Mouse (Mus musculus): ENCODE results near the gene Nek7. TPM values are rescaled to one million over a fixed set of nuclear protein-coding genes. Genes with fewer than 3 reads are reported as not detected.
A peak's percentile ranks its signal among the peaks of the same experiment; 100 is the strongest.

The Nek7 gene
- polyA plus RNA-seq (2014; fragmentation: Nextera tagmentation; extraction: Ambion mirVana), result 12.9 and 13.6 TPM in 2 replicates

DNA sequence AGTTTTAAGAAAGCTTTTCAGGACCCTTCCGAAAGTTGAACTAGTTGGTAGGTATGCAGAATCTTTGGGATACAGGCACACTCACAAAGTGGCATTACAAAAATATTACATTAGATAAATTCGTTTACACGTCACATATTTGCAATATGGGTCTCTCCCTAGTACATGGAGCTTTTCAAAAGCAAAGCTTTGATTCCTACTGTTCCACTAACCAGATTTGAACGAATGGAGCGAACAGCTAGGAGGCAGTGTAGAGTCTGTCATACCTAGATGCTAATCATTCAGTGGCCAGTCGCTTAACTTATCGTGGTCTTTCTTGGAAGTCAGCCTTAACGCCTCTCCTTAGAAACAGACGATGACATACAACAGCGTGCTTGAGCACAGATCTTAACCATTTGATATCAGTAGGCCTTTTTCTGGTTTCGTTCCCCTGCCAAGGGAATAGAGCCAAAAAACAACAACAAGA is at the start of gene Nek7:
Nek7 (minus strand) TSS at position 146 of the 466 bp plus-strand sequence.
- ATAC-seq (no peak), DNase-seq (ENCODE audit: low spot score) (peak; percentile 77)
- WGBS, result 2% methylated on average over 11 of the region's 11 CpGs

DNA sequence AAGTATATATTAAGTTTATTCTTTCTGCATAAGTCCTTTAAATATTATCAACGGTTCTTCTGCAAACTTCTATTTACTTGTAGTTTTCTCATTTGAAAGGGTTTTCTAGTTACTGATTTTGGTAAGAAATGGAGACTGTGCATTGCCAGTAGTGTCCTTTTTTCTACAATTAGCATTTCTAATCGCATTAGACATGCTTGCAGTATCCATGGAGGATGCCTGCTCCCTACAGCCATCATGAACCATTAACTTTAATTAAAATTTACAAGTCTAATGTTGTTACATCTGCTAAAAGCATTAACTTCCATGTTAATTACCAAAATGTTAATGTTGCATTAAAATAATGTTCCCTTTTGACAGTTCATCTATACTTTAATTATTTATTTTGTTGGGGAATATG is 42.4 kb upstream of the Nek7 start:
- H3K36me3 ChIP-seq (ENCODE audit: control insufficient read depth, insufficient read depth, low read length), result no peaks in the 10 kb centered on the region
- ATAC-seq, result no peak

More for the DNA sequence above, at the start of gene Nek7:
- peak within 1 kb of the TSS; percentile 79 for H3K4me2 ChIP-seq (ENCODE audit: low read length)
- H3K9me3 ChIP-seq (replicated peaks; ENCODE audit: control insufficient read depth, low read length), result no peaks in the 10 kb centered on the region
- no peaks in the 10 kb centered on the region for H3K36me3 ChIP-seq (ENCODE audit: control insufficient read depth, insufficient read depth, low read length)
- peaks cover 4% of the 10 kb centered on the region; the same call in 1 of the 2 replicates for H3K4me1 ChIP-seq (ENCODE audit: control insufficient read depth, insufficient read depth, low read length)
- H3K27me3 ChIP-seq (replicated peaks; ENCODE audit: control insufficient read depth, insufficient read depth, low read length), result no peaks in the 10 kb centered on the region
- peak within 1 kb of the TSS; percentile 84 for H3K27ac ChIP-seq (ENCODE audit: low read depth, low read length)
- H3K9ac ChIP-seq (ENCODE audit: low read length), result peak within 1 kb of the TSS; percentile 72
- H3K4me3 ChIP-seq (ENCODE audit: low read depth, low read length), result peak within 1 kb of the TSS; percentile 95

DNA sequence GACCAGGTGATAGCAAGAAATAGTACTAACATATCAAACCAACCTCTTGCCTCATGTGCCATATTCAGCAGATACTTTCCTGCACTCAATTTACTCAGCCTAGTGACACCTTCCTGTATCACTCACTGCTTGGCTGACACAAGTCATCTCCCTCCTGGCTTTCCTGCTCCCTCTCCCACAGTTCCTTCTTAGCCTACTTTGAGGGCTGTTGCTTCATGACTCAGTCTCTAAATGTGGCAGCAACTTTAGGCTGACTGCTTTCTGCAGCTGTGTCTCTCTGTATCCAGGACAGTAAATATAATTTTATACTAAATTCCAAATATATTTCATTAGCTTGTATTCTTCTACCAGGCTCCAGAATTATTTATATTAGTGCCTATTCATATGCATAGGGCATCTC is 34.3 kb upstream of the Nek7 start:
- Histone ChIP-seq H3K27me3 (replicated peaks; ENCODE audit: control insufficient read depth, insufficient read depth, low read length) (no peaks in the 10 kb centered on the region), H3K9ac (ENCODE audit: low read length) (no peak overlapping the region), H3K27ac (ENCODE audit: low read depth, low read length) (no peak overlapping the region), H3K9me3 (replicated peaks; ENCODE audit: control insufficient read depth, low read length) (no peaks in the 10 kb centered on the region), H3K4me2 (ENCODE audit: low read length) (no peak overlapping the region), H3K4me1 (ENCODE audit: control insufficient read depth, insufficient read depth, low read length) (no peaks in the 10 kb centered on the region), H3K36me3 (ENCODE audit: control insufficient read depth, insufficient read depth, low read length) (no peaks in the 10 kb centered on the region), H3K4me3 (ENCODE audit: low read depth, low read length) (no peak overlapping the region)
- ATAC-seq (no peak), DNase-seq (ENCODE audit: low spot score) (no peak)

More for the DNA sequence above, 42.4 kb upstream of the Nek7 start:
- Histone ChIP-seq H3K4me3 (ENCODE audit: low read depth, low read length) (no peak overlapping the region), H3K9ac (ENCODE audit: low read length) (no peak overlapping the region), H3K4me2 (ENCODE audit: low read length) (no peak overlapping the region), H3K27me3 (replicated peaks; ENCODE audit: control insufficient read depth, insufficient read depth, low read length) (no peaks in the 10 kb centered on the region), H3K27ac (ENCODE audit: low read depth, low read length) (no peak overlapping the region), H3K9me3 (replicated peaks; ENCODE audit: control insufficient read depth, low read length) (no peaks in the 10 kb centered on the region), H3K4me1 (ENCODE audit: control insufficient read depth, insufficient read depth, low read length) (no peaks in the 10 kb centered on the region)
- DNase-seq (ENCODE audit: low spot score), result no peak
- 87% methylated on average over 2 of the region's 2 CpGs for WGBS

DNA sequence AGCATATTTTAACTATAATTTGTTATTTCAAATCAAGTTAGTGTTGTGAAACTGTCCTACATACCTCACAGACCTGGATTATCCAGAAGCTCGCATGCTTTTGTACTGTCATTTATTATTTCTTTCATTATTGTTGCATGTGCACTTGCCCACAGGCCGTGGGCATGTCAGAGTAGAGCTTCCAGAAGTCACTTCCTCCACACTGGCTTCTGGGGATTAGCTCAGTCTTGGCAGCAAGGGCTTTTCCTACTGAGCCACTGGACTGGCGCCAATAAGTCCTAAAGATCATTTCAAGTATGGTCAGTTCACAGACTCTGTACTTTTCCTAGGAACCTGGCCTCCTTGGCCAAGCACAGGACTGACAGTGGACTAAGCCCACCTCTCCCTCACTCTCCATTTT is 25.1 kb upstream of the Nek7 start:
- Histone ChIP-seq H3K27ac (ENCODE audit: low read depth, low read length) (no peak overlapping the region), H3K4me1 (ENCODE audit: control insufficient read depth, insufficient read depth, low read length) (no peaks in the 10 kb centered on the region), H3K9me3 (replicated peaks; ENCODE audit: control insufficient read depth, low read length) (no peaks in the 10 kb centered on the region), H3K27me3 (replicated peaks; ENCODE audit: control insufficient read depth, insufficient read depth, low read length) (no peaks in the 10 kb centered on the region), H3K4me2 (ENCODE audit: low read length) (no peak overlapping the region), H3K36me3 (ENCODE audit: control insufficient read depth, insufficient read depth, low read length) (no peaks in the 10 kb centered on the region), H3K9ac (ENCODE audit: low read length) (no peak overlapping the region), H3K4me3 (ENCODE audit: low read depth, low read length) (no peak overlapping the region)
- ATAC-seq (no peak), DNase-seq (ENCODE audit: low spot score) (no peak)
- 73% methylated on average over 3 of the region's 3 CpGs for whole genome bisulfite sequencing

DNA sequence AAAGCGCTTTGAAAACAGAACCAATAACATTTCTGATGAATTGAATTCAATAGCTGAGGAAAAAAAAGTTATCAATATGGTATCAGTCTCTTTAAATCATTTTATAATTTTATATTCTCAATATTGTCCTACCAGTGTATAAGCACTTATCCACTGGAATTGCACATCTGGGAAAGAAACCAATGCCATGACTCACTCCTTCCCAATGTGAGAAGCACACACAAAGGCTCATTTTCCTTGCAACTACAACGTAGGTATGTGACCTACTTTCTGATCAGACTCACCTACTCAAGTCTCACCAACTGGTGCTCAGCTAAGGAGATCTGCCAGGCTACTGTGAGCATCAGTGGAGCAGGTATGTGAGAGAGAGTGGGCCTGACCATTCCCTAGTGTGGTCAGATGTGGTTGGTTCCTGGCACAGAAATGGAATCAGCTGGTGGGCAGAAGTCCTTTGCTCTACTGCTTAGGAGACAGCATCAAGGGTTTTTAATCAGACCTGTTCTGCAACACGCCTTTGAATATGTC is 23.4 kb upstream of the Nek7 start:
- 84% methylated on average over 3 of the region's 3 CpGs for WGBS
- no peaks in the 10 kb centered on the region for H3K36me3 ChIP-seq (ENCODE audit: control insufficient read depth, insufficient read depth, low read length)
- no peak overlapping the region for H3K27ac ChIP-seq (ENCODE audit: low read depth, low read length)
- no peak overlapping the region for H3K4me3 ChIP-seq (ENCODE audit: low read depth, low read length)
- H3K4me1 ChIP-seq (ENCODE audit: control insufficient read depth, insufficient read depth, low read length), result no peaks in the 10 kb centered on the region
- DNase-seq (ENCODE audit: low spot score) (no peak), ATAC-seq (no peak)
- no peak overlapping the region for H3K4me2 ChIP-seq (ENCODE audit: low read length)
- no peak overlapping the region for H3K9ac ChIP-seq (ENCODE audit: low read length)
- no peaks in the 10 kb centered on the region for H3K9me3 ChIP-seq (replicated peaks; ENCODE audit: control insufficient read depth, low read length)
- no peaks in the 10 kb centered on the region for H3K27me3 ChIP-seq (replicated peaks; ENCODE audit: control insufficient read depth, insufficient read depth, low read length)

DNA sequence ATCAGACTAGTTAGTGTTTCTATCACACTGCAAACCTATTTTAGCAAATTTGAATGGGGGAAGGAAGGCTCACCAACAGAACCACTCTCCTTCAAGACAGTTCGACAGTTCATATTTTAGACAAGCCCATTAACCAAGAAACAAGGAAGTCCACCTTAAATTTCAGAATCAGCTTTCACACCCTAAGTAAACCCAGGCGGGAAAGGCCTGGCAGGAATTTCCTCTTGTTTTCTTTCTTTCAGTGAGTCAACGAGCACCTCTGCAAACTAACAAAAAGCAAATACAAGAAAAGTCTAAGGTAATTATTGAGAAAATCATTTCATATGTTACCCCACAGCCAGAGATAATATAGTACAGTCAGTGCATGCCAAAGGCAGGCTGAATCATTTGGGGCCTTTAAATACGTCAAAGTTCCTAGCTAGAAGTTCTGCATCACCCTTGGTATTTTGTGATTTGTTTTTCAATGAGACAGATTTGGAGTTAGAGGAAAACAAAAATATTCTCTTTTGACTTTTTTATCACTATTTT is 21.1 kb upstream of the Nek7 start:
- H3K27ac ChIP-seq (ENCODE audit: low read depth, low read length), result no peak overlapping the region
- H3K4me1 ChIP-seq (ENCODE audit: control insufficient read depth, insufficient read depth, low read length), result no peaks in the 10 kb centered on the region
- ATAC-seq (no peak), DNase-seq (ENCODE audit: low spot score) (no peak)
- no peak overlapping the region for H3K9ac ChIP-seq (ENCODE audit: low read length)
- H3K36me3 ChIP-seq (ENCODE audit: control insufficient read depth, insufficient read depth, low read length), result no peaks in the 10 kb centered on the region
- no peak overlapping the region for H3K4me3 ChIP-seq (ENCODE audit: low read depth, low read length)
- 79% methylated on average over 4 of the region's 4 CpGs for WGBS
- no peak overlapping the region for H3K4me2 ChIP-seq (ENCODE audit: low read length)
- no peaks in the 10 kb centered on the region for H3K9me3 ChIP-seq (replicated peaks; ENCODE audit: control insufficient read depth, low read length)
- H3K27me3 ChIP-seq (replicated peaks; ENCODE audit: control insufficient read depth, insufficient read depth, low read length), result no peaks in the 10 kb centered on the region

DNA sequence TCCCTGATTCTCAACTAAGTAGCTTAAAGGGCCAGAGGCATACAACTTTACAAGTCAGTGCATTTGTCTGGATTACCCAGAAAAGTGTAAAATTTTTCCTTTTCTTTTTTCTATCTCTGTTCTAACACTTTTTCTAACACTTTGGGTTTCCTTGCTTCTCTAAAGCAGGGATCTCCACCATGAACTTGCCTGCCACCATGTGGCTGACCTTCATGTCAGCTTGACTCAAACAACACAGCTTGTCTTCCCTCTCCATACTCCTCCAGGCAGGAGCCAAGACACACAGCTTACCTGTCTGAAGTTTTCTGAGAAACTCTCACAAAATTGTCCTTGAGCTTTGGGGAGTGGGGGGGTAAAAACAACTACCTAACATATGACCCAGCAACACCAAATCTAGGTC is 17.9 kb upstream of the Nek7 start:
- Histone ChIP-seq H3K27me3 (replicated peaks; ENCODE audit: control insufficient read depth, insufficient read depth, low read length) (no peaks in the 10 kb centered on the region), H3K27ac (ENCODE audit: low read depth, low read length) (no peak overlapping the region), H3K9ac (ENCODE audit: low read length) (no peak overlapping the region), H3K4me1 (ENCODE audit: control insufficient read depth, insufficient read depth, low read length) (no peaks in the 10 kb centered on the region), H3K36me3 (ENCODE audit: control insufficient read depth, insufficient read depth, low read length) (no peaks in the 10 kb centered on the region), H3K9me3 (replicated peaks; ENCODE audit: control insufficient read depth, low read length) (no peaks in the 10 kb centered on the region), H3K4me3 (ENCODE audit: low read depth, low read length) (no peak overlapping the region), H3K4me2 (ENCODE audit: low read length) (no peak overlapping the region)
- ATAC-seq (no peak), DNase-seq (ENCODE audit: low spot score) (no peak)

DNA sequence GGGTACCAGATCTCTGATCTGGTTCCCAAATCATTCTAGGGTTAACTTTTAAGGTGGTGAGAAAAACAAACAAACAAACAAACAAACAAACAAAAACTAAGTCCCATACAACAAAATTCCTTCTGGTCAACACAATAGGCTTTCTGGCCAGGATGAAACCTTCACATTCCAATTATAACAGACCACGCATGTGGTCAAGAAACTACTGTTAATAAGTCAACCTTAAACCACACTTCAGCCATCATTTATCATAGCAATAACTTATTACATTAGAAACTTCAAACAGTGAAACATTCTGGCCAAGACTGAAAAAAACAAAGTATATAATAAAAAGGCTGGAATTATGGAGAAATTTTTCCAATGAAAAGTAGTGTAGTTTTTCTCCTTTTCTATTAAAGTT is 14.6 kb upstream of the Nek7 start:
- WGBS, result 92% methylated on average over 1 of the region's 1 CpGs
- no peak overlapping the region for H3K4me2 ChIP-seq (ENCODE audit: low read length)
- no peaks in the 10 kb centered on the region for H3K4me1 ChIP-seq (ENCODE audit: control insufficient read depth, insufficient read depth, low read length)
- no peak for ATAC-seq
- no peak for DNase-seq (ENCODE audit: low spot score)
- H3K27me3 ChIP-seq (replicated peaks; ENCODE audit: control insufficient read depth, insufficient read depth, low read length), result no peaks in the 10 kb centered on the region
- H3K9ac ChIP-seq (ENCODE audit: low read length), result no peak overlapping the region
- H3K9me3 ChIP-seq (replicated peaks; ENCODE audit: control insufficient read depth, low read length), result no peaks in the 10 kb centered on the region
- H3K36me3 ChIP-seq (ENCODE audit: control insufficient read depth, insufficient read depth, low read length), result no peaks in the 10 kb centered on the region
- H3K4me3 ChIP-seq (ENCODE audit: low read depth, low read length), result no peak overlapping the region
- H3K27ac ChIP-seq (ENCODE audit: low read depth, low read length), result no peak overlapping the region

DNA sequence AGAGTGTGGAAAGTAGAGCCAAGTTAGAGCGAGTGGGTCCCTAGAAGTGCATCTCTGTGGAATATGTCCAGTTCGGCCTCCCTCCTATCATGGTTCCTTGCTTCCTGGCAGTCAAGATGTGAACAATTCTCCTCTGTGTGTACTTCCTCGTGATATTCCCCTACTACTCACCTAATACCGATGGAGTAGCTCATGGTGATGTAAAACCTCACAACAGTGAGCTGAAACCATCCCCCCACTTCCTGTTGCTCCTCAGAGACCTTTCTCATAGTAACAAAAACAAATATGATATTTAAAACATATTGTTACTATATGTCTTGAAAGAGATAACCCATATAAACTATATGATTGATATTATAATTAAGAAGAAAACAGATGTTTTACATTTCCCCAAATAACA is 9.0 kb upstream of the Nek7 start:
- no peak overlapping the region for H3K27ac ChIP-seq (ENCODE audit: low read depth, low read length)
- H3K9ac ChIP-seq (ENCODE audit: low read length), result no peak overlapping the region
- H3K9me3 ChIP-seq (replicated peaks; ENCODE audit: control insufficient read depth, low read length), result no peaks in the 10 kb centered on the region
- no peaks in the 10 kb centered on the region for H3K27me3 ChIP-seq (replicated peaks; ENCODE audit: control insufficient read depth, insufficient read depth, low read length)
- H3K4me1 ChIP-seq (ENCODE audit: control insufficient read depth, insufficient read depth, low read length), result no peaks in the 10 kb centered on the region
- DNase-seq (ENCODE audit: low spot score) (no peak), ATAC-seq (no peak)
- WGBS, result 93% methylated on average over 4 of the region's 4 CpGs
- no peak overlapping the region for H3K4me3 ChIP-seq (ENCODE audit: low read depth, low read length)
- no peak overlapping the region for H3K4me2 ChIP-seq (ENCODE audit: low read length)
- H3K36me3 ChIP-seq (ENCODE audit: control insufficient read depth, insufficient read depth, low read length), result no peaks in the 10 kb centered on the region

Measured in forebrain, embryonic 14.5 days (tissue).